Mouse (Mus musculus) bone marrow macrophage, adult 2 months (primary cell): Measurements from ENCODE around the gene Muc13. TPM values are rescaled to one million over a fixed set of nuclear protein-coding genes. Genes with fewer than 3 reads are reported as not detected.

Source experiments
- H3K27ac ChIP-seq: 2 replicates; pipeline ENCODE4 v1.5.1; 2012; ENCODE audit warnings: low read depth, low read length; ENCODE audit not compliant: insufficient read depth
- H3K4me1 ChIP-seq: 2 replicates; pipeline ENCODE4 v1.6.1; 2012; ENCODE audit warnings: low read length; ENCODE audit not compliant: control insufficient read depth, insufficient read depth
- H3K4me3 ChIP-seq: 2 replicates; pipeline ENCODE4 v1.5.1; 2012; ENCODE audit warnings: mild to moderate bottlenecking, low read length, moderate library complexity; ENCODE audit not compliant: insufficient read depth
- CTCF ChIP-seq: IDR thresholded peaks from 2 replicates; pipeline ENCODE4 v1.5.1; 2012; ENCODE audit warnings: low read depth, mild to moderate bottlenecking, low read length, moderate library complexity
- POLR2A ChIP-seq: IDR thresholded peaks from 2 replicates; pipeline ENCODE4 v1.6.1; 2012; ENCODE audit warnings: mild to moderate bottlenecking, low read depth, low read length, borderline replicate concordance
- polyA plus RNA-seq: library from polyadenylated mRNA; stranded (reverse); fragments of >200 nt; gene quantifications from 2 replicates; pipeline ENCODE4 v1.2.4, GENCODE M21; 2012; ENCODE audit not compliant: missing spikeins, insufficient read depth, insufficient read length

Muc13 gene
- polyA plus RNA-seq, 1 experiment, result not detected

DNA sequence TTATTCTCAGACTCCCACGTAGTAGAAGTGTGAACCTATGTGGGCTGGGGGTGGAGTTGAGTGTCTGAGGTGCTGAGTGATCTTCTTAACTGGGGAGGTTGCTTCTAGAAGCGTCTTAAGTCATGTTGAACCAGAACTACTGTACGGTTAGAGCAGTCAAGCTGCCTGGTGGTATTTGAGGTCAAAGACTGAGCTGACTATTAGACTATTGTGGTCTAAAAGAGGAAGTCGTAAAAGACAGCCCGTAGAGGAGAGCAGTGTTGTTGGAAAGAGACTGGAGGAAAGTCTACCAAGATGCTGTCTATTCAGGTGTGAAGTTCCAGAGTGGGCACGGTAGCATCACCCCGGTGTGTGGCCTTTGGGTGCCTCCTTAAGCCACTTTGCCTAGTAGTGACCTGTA is 24.0 kb upstream of the Muc13 start:
- H3K27ac ChIP-seq, result no peak overlapping the region
- TF ChIP-seq POLR2A, result no peak
- TF ChIP-seq CTCF, result no peak
- H3K4me3 ChIP-seq, result no peak overlapping the region
- H3K4me1 ChIP-seq, result peaks cover 5% of the 10 kb centered on the region

DNA sequence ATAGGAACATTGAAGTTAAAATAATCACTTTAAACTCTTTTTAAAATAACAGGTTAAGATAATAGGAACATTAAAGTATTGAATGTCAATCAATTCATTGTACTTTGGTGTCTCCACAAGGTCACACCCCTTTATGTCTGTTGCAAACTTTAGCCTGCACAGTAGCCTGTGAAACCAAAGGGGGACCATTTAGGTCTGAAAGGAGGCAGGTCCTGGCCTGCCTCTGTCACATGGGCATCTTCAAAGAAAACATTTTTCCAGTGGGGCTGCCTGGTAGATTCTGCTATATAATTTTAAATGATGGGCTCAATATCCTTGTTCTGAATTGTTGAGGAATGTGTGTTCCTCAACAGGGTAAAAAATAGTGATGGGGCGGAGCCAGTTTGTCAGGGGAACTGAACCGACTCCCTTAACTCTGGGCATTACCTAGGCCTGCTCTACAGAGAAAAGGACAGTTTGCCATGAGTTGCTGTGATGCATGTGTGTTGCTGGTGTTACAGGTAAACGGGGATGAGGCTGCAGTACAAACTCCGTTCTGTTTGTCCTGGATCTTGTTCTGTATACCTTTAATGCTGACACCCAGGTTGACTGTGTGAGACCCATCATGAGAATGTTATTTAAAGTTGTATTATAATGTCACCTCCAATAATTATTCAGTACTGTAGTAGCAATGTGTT is 22.9 kb upstream of the Muc13 start:
- no peak overlapping the region for H3K4me3 ChIP-seq
- TF ChIP-seq CTCF (no peak), POLR2A (no peak)
- peaks cover 5% of the 10 kb centered on the region for H3K4me1 ChIP-seq
- no peak overlapping the region for H3K27ac ChIP-seq

- H3K4me1 ChIP-seq, result peaks cover 5% of the 10 kb centered on the region
- H3K4me3 ChIP-seq, result no peak overlapping the region
- no peak overlapping the region for H3K27ac ChIP-seq
- no peak for TF ChIP-seq POLR2A
- no peak for TF ChIP-seq CTCF
These were observed 21.0 kb upstream of the Muc13 start for GRCm38 (mm10) chr16:33772809-33773208.

- TF ChIP-seq CTCF (no peak), POLR2A (no peak)
- H3K4me3 ChIP-seq, result no peak overlapping the region
These were observed 18.9 kb upstream of the Muc13 start for GRCm38 (mm10) chr16:33774972-33775371.

DNA sequence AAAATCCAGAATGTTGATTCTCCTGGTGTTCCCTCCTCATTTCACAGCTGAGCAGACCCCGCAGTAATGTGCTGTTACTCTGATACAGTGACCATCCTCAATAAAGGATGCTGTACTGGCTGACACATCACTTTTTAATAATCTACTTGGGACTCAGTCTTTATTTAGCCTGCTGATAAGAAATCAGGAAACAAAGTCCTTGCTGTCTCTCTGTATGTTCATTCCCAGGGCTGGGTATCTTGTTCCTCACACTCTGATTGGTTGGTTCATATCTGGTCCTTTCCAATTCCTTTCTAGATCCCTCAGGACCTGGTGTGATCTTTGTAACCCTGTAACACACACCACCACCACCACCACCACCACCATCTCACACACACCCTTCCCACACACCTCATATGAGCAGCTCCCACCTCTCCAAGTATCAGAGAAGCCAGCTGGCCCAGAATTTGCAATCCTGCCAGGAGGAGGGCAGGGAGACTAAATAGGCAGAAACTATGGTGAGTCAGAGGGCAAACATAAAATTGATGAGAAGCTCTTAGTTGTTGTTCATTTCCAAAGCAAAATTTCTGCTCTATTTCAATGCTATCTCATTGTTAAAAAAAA is 18.0 kb upstream of the Muc13 start:
- no peak for TF ChIP-seq POLR2A
- no peak for TF ChIP-seq CTCF
- H3K27ac ChIP-seq, result no peak overlapping the region
- H3K4me1 ChIP-seq, result no peaks in the 10 kb centered on the region
- H3K4me3 ChIP-seq, result no peak overlapping the region

More at GRCm38 (mm10) chr16:33774972-33775371, 18.9 kb upstream of the Muc13 start:
- Histone ChIP-seq H3K4me1 (no peaks in the 10 kb centered on the region), H3K27ac (no peak overlapping the region)

DNA sequence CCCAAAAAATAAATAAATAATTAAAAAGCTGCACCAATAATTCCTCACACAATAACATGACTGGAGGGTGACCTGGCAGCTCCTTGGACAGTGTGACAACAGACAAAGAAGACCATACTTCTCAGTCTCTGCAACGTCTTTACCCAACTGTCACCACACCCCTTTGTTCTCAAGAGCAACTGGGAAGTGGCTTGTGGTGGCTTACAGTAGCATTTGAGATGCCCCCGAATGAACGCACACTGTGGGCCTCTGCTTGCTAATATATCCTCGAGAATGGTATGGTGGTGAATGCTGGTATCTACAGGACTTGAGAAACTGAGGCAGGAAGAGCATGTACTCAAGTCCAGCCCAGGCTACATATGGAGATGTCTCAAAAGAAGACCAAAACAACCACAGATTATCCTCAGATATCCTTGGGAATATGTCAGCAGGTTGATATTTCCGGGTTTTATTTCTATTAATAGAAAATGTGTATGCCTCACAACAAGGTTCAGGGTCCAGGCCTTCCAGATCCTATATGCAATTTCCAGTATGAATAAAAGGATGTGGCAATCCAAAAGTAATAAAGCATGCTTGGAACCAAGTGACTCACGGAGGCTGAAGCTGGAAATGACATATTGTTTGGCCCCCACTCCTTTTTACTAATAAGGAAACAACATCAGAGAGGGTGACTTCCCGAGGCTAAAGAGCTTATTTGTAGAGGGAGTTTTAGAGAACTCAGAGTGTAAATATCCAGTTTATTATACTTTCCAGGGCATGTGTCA is 16.9 kb upstream of the Muc13 start:
- Histone ChIP-seq H3K4me1 (no peaks in the 10 kb centered on the region), H3K27ac (no peak overlapping the region), H3K4me3 (no peak overlapping the region)
- TF ChIP-seq POLR2A, result no peak
- no peak for TF ChIP-seq CTCF

GRCm38 (mm10) chr16:33777607-33778006 is 16.2 kb upstream of the Muc13 start:
- no peak for TF ChIP-seq POLR2A
- no peak for TF ChIP-seq CTCF
- H3K4me3 ChIP-seq, result no peak overlapping the region
- no peak overlapping the region for H3K27ac ChIP-seq
- no peaks in the 10 kb centered on the region for H3K4me1 ChIP-seq

DNA sequence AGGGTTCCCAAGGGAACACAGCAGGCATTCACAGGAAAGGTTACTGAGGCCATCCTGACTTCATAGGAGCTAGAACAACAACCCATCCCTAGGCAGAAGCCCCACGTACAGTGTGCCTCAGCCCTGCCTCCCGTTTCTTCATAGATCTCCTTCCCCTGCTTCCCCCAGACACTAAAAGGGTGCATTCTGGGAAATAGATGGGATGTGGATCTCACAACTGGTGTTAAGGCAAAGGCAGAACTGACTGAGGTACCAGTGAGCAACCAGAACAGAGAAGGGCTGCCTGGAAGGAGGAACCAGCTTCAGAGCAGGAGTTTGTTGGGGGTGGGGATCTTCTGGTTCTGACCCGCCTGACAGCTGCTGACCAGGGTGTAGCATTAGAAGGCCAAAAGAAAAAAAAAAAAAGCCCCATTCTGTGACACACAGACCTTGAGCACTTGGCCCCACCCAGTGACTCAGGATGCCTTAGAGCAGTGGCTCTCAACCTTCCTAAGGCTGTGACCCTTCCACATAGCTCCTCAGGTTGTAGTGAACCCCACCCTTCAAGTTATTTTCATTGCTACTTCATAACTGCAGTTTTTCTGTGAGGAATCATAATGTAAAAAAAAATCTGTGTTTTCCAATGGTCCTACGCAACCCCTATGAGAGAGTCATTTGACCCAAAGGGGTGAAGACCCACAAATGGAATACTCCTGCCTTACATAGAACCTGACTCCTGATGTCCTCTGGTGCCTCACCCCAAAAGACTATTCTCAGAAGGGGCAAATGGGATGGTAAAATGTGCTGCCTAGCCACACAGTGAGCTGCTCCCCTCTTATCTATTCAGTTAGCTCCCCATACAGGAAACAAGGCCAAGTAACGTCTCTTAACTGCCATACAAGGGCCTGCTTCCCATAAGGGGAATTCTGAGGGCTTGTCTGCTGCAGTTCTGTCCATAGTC is 11.8 kb upstream of the Muc13 start:
- no peak overlapping the region for H3K27ac ChIP-seq
- H3K4me1 ChIP-seq, result peaks cover 4% of the 10 kb centered on the region
- H3K4me3 ChIP-seq, result no peak overlapping the region
- TF ChIP-seq CTCF (no peak), POLR2A (no peak)

- TF ChIP-seq CTCF (no peak), POLR2A (no peak)
- Histone ChIP-seq H3K4me1 (peaks cover 4% of the 10 kb centered on the region), H3K4me3 (no peak overlapping the region), H3K27ac (no peak overlapping the region)
These were observed 11.1 kb upstream of the Muc13 start for GRCm38 (mm10) chr16:33782729-33783091.
